In the genomic region with DNA sequence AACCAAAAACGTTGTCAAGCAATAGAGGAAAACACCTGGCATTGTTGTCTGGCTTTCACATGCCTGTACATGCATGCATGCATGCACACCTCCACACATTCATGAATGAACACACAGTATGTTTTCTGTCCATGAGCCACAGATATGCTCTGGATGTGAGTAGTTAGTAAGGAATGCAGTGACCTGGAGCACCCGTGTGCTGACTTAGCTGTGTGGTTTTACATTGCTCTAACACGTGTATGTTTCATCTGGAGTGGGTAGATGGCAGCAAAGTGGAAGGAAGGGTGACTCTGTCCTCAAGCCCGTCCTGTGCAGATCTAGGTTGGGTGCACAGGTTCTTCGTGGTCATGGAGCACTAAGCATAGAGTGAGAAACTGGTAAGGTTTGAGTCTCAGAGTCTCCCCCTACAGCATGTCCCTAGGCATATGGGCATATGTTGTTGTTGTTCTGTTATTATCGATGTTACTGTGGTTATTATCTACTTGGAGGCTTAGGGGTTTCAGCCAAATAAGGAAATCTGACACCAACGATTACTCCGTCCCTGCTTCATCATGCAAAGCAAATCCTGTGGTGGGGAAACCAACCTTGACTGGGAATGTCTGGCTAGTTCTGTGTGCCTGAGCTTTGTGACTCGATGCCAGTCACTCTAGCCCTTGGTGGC, we compare ENCODE assay signal across 14 mouse cellular contexts.
A peak's percentile ranks its signal among the peaks of the same experiment; 100 is the strongest.
DNase-seq lines count a peak whose midpoint lies in the region; ATAC-seq and TF ChIP-seq lines count a peak whose summit lies in the region.
"Had no signal": no experiment of that assay in that cellular context is flagged by ENCODE, and none has a peak within 500 bp of the region (broad histone marks: within the 10 kb centered on the region; RNA-seq: fewer than 3 reads in every experiment).

No protein-coding gene starts in this region.

- TF ChIP-seq EP300 in heart, adult 2 months (IDR thresholded peaks at IDR 0.05; ENCODE audit: insufficient read depth, low read depth, low read length): no peak

- H3K79me2 ChIP-seq in heart, adult 2 months (replicated peaks; ENCODE audit: control insufficient read depth, insufficient read depth, low read length): no peaks in the 10 kb centered on the region

- H3K36me3 ChIP-seq in heart, adult 2 months (ENCODE audit: control insufficient read depth, insufficient read depth, low read length): no peaks in the 10 kb centered on the region
- no peaks in the 10 kb centered on the region for H3K36me3 ChIP-seq in lung, embryonic 14.5 days (ENCODE audit: insufficient read depth)
- H3K36me3 ChIP-seq in forebrain, embryonic 13.5 days (ENCODE audit: poor library complexity, severe bottlenecking): no peaks in the 10 kb centered on the region
- H3K36me3 ChIP-seq: hindbrain, embryonic 13.5 days; neural tube, embryonic 12.5 days had no signal

- intact Hi-C loops in heart, adult 2 months (cut with DNase I): no loop called here

- H3K9me3 ChIP-seq in lung, embryonic 14.5 days (ENCODE audit: low read depth, low read length): no peaks in the 10 kb centered on the region
- no peaks in the 10 kb centered on the region for H3K9me3 ChIP-seq in forebrain, embryonic 13.5 days (replicated peaks)
- H3K9me3 ChIP-seq: hindbrain, embryonic 13.5 days; neural tube, embryonic 12.5 days had no signal

- peak; percentile 38 for ATAC-seq in lung, embryonic 14.5 days (ENCODE audit: insufficient read depth)
- ATAC-seq in megakaryocyte, adult 5-6 weeks (ENCODE audit: poor library complexity, severe bottlenecking): peak; percentile 48
- ATAC-seq in forebrain, embryonic 13.5 days: no peak
- ATAC-seq: forebrain, embryonic 14.5 days had no signal

- peaks cover 20% of the 10 kb centered on the region for H3K4me1 ChIP-seq in heart, adult 2 months (ENCODE audit: control insufficient read depth, insufficient read depth, low read length)
- peaks cover 19% of the 10 kb centered on the region for H3K4me1 ChIP-seq in lung, embryonic 14.5 days (ENCODE audit: insufficient read depth)
- peaks cover 5% of the 10 kb centered on the region; the same call in 1 of the 2 replicates for H3K4me1 ChIP-seq in lung, adult 2 months (ENCODE audit: control insufficient read depth, insufficient read depth, low read length)
- H3K4me1 ChIP-seq in bone marrow, adult 2 months (ENCODE audit: control insufficient read depth, insufficient read depth, low read length): peaks cover 12% of the 10 kb centered on the region
- H3K4me1 ChIP-seq in forebrain, embryonic 13.5 days: peaks cover 11% of the 10 kb centered on the region

- TF ChIP-seq CTCF in heart, adult 2 months (IDR thresholded peaks at IDR 0.05): peak; percentile 34
- TF ChIP-seq CTCF in lung, embryonic 14.5 days (IDR thresholded peaks at IDR 0.05; ENCODE audit: low read depth): peak; percentile 35
- TF ChIP-seq CTCF in lung, adult 2 months (IDR thresholded peaks at IDR 0.05; ENCODE audit: insufficient read depth, low read length): no peak
- peak; percentile 11; the same call in 1 of the 2 replicates for TF ChIP-seq CTCF in bone marrow, adult 2 months (IDR thresholded peaks at IDR 0.05; ENCODE audit: control insufficient read depth, insufficient read depth, low read length)

- H3K9ac ChIP-seq in heart, adult 2 months (ENCODE audit: low read depth, low read length): no peak overlapping the region
- no peak overlapping the region for H3K9ac ChIP-seq in lung, embryonic 14.5 days
- H3K9ac ChIP-seq in forebrain, embryonic 13.5 days: no peak overlapping the region
- H3K9ac ChIP-seq: hindbrain, embryonic 13.5 days; neural tube, embryonic 12.5 days had no signal

- no peak for DNase-seq in heart, adult 2 months
- no peak for DNase-seq in heart, postnatal 4 days
- DNase-seq in lung, embryonic 14.5 days: peak; percentile 53
- no peak for DNase-seq in lung, adult 2 months
- DNase-seq in left cerebral cortex, adult 9 months (ENCODE audit: low spot score in 2 of 2): no peak
- DNase-seq: layer of hippocampus, postnatal 36 days; lung, postnatal 14 days; thymus, adult 18-20 months had no signal

- no peaks in the 10 kb centered on the region for H3K27me3 ChIP-seq in heart, adult 2 months (ENCODE audit: control insufficient read depth, insufficient read depth, low read length)
- H3K27me3 ChIP-seq in lung, embryonic 14.5 days (ENCODE audit: insufficient read depth, low read length): no peaks in the 10 kb centered on the region
- no peaks in the 10 kb centered on the region for H3K27me3 ChIP-seq in forebrain, embryonic 13.5 days
- H3K27me3 ChIP-seq: hindbrain, embryonic 13.5 days; neural tube, embryonic 12.5 days had no signal

- TF ChIP-seq POLR2A in heart, adult 2 months (IDR thresholded peaks at IDR 0.05; ENCODE audit: insufficient read depth, low read depth, low read length): no peak
- TF ChIP-seq POLR2A in lung, adult 2 months (IDR thresholded peaks at IDR 0.05; ENCODE audit: borderline replicate concordance, extremely low read depth, low read depth, low read length): no peak
- no peak for TF ChIP-seq POLR2A in bone marrow, adult 2 months (IDR thresholded peaks at IDR 0.05; ENCODE audit: borderline replicate concordance, control insufficient read depth, low read depth, low read length)

- no peak overlapping the region for H3K4me3 ChIP-seq in heart, adult 2 months
- H3K4me3 ChIP-seq in lung, embryonic 14.5 days (ENCODE audit: low read depth, low read length): no peak overlapping the region
- no peak overlapping the region for H3K4me3 ChIP-seq in lung, adult 2 months (replicated peaks; ENCODE audit: extremely low read depth, low read depth, low read length)
- H3K4me3 ChIP-seq in bone marrow, adult 2 months (replicated peaks; ENCODE audit: control insufficient read depth, low read depth, low read length): no peak overlapping the region
- H3K4me3 ChIP-seq in forebrain, embryonic 13.5 days: no peak overlapping the region
- H3K4me3 ChIP-seq: hindbrain, embryonic 13.5 days; neural tube, embryonic 12.5 days had no signal

- no peak overlapping the region for H3K27ac ChIP-seq in heart, adult 2 months
- H3K27ac ChIP-seq in lung, embryonic 14.5 days (ENCODE audit: low read depth): peak overlapping the region; percentile 66; the same call in 1 of the 2 replicates
- H3K27ac ChIP-seq in bone marrow, adult 2 months (ENCODE audit: control insufficient read depth, insufficient read depth, low read depth, low read length, poor library complexity): no peak overlapping the region
- H3K27ac ChIP-seq in forebrain, embryonic 13.5 days: no peak overlapping the region
- H3K27ac ChIP-seq: hindbrain, embryonic 13.5 days; neural tube, embryonic 12.5 days had no signal

- WGBS in heart, adult 2 months: 37% methylated on average over 9 of the region's 9 CpGs
- WGBS in lung, embryonic 14.5 days: 33% methylated on average over 9 of the region's 9 CpGs
- 50% methylated on average over 9 of the region's 9 CpGs for WGBS in lung, adult 2 months
- WGBS in bone marrow, adult 2 months: 33% methylated on average over 9 of the region's 9 CpGs
- WGBS in forebrain, embryonic 13.5 days: 66% methylated on average over 9 of the region's 9 CpGs

- H3K4me2 ChIP-seq in lung, embryonic 14.5 days: no peak overlapping the region
- no peak overlapping the region for H3K4me2 ChIP-seq in forebrain, embryonic 13.5 days
- H3K4me2 ChIP-seq: hindbrain, embryonic 13.5 days; neural tube, embryonic 12.5 days had no signal
